Mouse (Mus musculus) gastrocnemius, postnatal 14 days (tissue): ENCODE results near the gene Rabgap1l. TPM values are rescaled to one million over a fixed set of nuclear protein-coding genes. Genes with fewer than 3 reads are reported as not detected.

Experiments used
- DNase-seq: peaks from one replicate; pipeline ENCODE4 v3.0.0; 2021; ENCODE audit warnings: mixed read lengths
- intact Hi-C: fragments of 180-260 bp; cut with DNase I; formaldehyde crosslinking; loops from one replicate; pipeline ENCODE4 v1.15.1; 2025; ENCODE audit warnings: low total_unique reads
- total RNA-seq, 2 experiments: library from RNA; stranded (reverse); gene quantifications; 2 replicates each; pipeline ENCODE4 v1.2.3; 2021

Gene Rabgap1l
- total RNA-seq, 2 experiments from 2014 or later: 12.6 to 13.7 TPM

DNA sequence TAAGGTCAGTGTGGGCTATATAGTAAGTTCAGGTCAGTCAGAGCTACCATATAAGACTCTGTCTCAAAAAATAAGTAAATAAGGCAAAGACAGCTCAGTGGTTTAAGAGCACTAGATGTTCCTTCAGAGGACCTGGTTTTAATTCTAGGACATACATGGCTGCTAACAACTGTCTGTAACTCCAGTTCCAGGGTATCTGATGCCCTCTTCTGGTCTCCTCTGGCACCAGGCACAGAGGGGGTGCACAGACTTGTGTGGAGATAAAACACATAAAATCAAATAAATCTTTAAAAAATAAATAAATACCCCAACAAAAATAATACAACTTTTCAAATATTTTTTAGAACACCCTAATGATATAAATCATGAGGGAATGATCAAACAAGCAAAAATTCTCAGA, 2.4 kb downstream of the Rabgap1l start:
- intact Hi-C loops: no loop called here
- no peak for DNase-seq

DNA sequence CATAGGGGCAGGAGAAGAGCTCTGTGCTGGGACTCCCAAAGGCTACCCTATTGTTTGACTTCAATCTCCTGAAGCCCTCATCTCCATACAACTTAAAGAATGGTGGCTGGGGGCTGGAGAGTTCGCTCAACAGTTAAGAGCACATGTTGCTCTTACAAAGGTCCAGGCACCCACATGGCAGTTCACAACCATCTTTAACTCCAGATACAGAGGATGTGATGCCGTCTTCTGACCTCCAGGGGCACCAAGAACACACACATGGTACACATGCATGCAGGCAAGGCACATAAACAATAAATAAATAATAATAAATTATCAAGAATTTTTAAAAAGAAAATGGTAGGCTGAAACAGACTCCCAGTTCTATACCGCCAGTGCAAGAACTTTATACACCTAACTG, 3.1 kb downstream of the Rabgap1l start:
- no peak for DNase-seq
- intact Hi-C loops: no loop called here

GRCm38 (mm10) chr1:160787926-160788325, 5.1 kb downstream of the Rabgap1l start:
- DNase-seq: no peak
- intact Hi-C loops: no loop called here

DNA sequence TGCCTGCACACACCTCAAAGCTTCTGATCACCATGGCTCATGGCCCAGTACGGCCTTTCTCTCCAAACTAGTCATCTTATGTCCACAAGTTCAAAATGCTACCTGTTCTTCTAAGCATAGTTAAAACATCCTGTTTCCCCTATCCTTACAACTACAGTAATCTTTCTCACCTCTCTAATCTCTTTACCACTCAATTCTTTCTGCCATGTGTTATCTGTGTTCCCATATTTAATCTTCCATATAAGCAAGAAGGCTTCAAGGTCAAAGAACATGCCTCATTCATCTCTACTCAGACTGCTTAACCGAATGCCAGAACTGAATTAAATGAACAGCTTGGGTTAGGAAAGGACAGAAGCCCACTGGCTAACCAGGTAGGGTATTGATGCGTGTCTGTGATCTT, 5.8 kb downstream of the Rabgap1l start:
- no peak for DNase-seq
- intact Hi-C loops: no loop called here

- intact Hi-C loops: no loop called here
- DNase-seq: no peak
These were observed 6.4 kb downstream of the Rabgap1l start for GRCm38 (mm10) chr1:160786571-160786970.

- intact Hi-C loops: no loop called here
- DNase-seq: no peak
These were observed 7.3 kb downstream of the Rabgap1l start for GRCm38 (mm10) chr1:160785681-160786225.

DNA sequence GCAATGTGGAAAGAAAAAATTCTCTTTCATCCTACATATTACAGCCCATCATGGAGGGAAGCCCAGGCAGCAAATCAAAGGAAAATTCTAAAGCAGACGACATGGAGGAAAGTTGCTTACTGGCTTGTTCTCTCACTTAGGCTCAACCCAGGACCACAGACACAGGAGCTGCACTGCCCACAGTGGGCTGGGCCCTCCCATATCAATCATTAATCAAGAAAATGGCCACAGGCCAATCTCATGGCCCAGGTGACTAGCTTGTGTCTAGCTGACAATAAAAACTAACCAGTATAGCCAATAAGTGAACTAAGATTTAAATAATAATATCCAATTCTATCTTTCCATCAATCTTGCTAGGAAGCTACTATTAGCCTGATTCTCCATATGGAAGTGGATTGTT, 8.9 kb downstream of the Rabgap1l start:
- intact Hi-C loops: no loop called here
- DNase-seq: no peak

- DNase-seq: no peak
- intact Hi-C loops: no loop called here
These were observed 18.8 kb downstream of the Rabgap1l start for GRCm38 (mm10) chr1:160774166-160774565.

DNA sequence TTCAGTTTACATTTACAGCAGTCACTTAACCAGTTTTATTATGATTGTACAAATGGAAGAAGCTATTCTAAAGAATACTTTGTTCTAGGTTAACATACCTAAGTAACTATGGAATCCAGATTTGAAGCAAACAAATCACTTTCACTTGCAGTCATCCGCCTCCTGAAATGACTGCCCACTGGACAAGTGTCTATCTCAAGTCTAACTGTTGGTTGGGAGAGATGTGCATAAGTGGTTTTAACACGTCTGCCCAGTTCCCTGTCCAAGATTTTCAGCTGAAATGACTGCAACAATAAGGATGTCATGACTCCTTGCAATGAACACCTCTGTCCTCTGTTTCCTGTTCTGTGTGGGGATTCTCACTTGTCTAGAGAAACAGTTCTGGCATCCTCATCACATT, 27.4 kb downstream of the Rabgap1l start:
- intact Hi-C loops: no loop called here
- DNase-seq: no peak

GRCm38 (mm10) chr1:160758243-160758642, 34.8 kb downstream of the Rabgap1l start:
- peak; percentile 51 for DNase-seq
- intact Hi-C loops: no loop called here

DNA sequence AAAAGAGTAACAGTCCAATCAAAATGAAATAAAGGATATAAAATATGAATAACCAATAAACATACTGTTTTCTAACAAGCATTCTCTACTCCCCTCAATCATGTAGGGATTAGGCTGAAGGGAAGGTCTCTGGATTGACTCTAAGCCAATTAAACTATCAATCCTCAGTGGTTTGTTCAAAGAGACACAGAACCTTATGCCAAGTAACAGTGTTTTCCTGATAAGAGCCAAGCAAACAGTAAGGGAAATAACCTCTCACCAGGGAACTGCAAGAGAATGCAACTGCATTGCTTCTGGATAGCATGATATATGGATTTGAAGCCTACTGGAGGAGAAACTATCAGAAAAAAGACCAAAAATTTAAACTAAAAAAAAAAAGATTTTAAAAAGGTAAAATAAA, 37.7 kb downstream of the Rabgap1l start:
- no peak for DNase-seq
- intact Hi-C loops: no loop called here

DNA sequence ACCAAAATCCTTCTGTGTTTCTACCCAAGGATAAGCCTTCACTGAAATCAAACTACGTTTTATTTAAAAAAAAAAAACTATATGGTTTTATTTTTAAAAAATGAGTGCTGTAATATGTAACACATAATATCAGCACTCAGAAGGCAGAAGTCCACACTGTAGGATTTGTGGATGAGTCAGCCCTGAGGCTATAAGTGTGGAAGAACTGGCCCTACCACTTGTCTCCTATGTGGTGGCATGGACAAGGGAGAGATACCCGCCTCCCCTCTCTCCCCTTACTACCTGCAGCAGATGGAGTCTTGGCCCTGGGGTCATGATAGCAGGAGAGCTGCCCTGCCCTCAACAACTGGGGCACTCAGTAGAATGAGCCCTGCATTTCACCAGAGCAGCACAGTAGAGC, 42.4 kb downstream of the Rabgap1l start:
- intact Hi-C loops: no loop called here
- no peak for DNase-seq

- DNase-seq: peak; percentile 5
These were observed 46.2 kb downstream of the Rabgap1l start for GRCm38 (mm10) chr1:160746786-160747185.

GRCm38 (mm10) chr1:160745238-160745930, 47.6 kb downstream of the Rabgap1l start:
- intact Hi-C loops: loop anchor here (10.0 kb wide), 2 partner anchors 189 to 449 kb away; no protein-coding TSS in a partner anchor
- no peak for DNase-seq

More at GRCm38 (mm10) chr1:160746786-160747185, 46.2 kb downstream of the Rabgap1l start:
- intact Hi-C loops: loop anchor here (10.0 kb wide), 2 partner anchors 188 to 448 kb away; no protein-coding TSS in a partner anchor

- no peak for DNase-seq
These were observed 49.0 kb downstream of the Rabgap1l start for GRCm38 (mm10) chr1:160744009-160744408.

GRCm38 (mm10) chr1:160743229-160743628, 49.8 kb downstream of the Rabgap1l start:
- DNase-seq: peak; percentile 32
- intact Hi-C loops: loop anchor here (10.0 kb wide), 2 partner anchors 192 to 452 kb away; no protein-coding TSS in a partner anchor

More at GRCm38 (mm10) chr1:160744009-160744408, 49.0 kb downstream of the Rabgap1l start:
- intact Hi-C loops: loop anchor here (10.0 kb wide), 2 partner anchors 191 to 451 kb away; no protein-coding TSS in a partner anchor

DNA sequence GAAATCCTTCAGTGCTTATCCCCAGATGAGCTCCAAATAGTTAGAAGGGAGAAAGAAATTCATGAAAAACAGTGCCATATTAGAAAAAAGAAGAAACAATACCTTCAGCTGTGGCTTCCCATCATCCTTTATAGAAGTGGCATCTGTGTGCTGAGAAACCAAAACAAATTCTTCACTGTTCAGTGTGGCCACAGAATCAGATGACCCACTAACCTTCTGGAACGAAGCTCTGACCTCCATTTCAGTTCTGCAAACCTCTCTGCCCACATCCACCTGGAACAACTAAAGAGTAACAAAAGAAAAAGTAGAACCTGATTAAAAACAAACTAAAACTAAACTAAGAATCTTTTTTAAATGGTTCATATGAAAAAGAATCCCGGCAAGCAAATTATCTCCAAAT, 52.4 kb downstream of the Rabgap1l start:
- intact Hi-C loops: loop anchor here (10.0 kb wide), 2 partner anchors 194 to 454 kb away; no protein-coding TSS in a partner anchor

DNA sequence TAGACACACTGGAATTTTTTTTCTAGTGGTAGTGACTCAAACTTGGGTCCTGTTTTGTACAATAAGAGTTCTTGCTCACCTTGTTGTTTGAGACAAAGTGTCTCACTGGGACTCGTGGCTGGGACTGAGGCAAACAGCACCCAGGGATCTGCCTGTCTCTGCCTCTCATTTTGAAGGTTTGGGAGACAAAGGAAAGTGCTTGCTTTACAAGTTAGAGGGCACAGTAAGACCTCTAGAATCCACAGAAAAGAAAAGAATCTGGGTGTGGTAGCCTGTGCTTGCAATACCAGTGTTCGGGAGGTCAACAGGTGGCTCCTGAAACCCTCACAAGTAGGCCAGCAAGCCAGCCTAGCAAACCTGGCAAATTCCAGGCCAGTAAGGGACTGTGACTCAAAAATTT, 58.3 kb downstream of the Rabgap1l start:
- intact Hi-C loops: no loop called here
- no peak for DNase-seq

More for the DNA sequence above, 52.4 kb downstream of the Rabgap1l start:
- DNase-seq: no peak

GRCm38 (mm10) chr1:160729944-160730343, 63.1 kb downstream of the Rabgap1l start:
- intact Hi-C loops: no loop called here
- no peak for DNase-seq

- intact Hi-C loops: loop anchor here (5.0 to 10.0 kb wide), 3 partner anchors 53 to 310 kb away; no protein-coding TSS in a partner anchor
These were observed 75.3 kb downstream of the Rabgap1l start for GRCm38 (mm10) chr1:160717742-160718141.

DNA sequence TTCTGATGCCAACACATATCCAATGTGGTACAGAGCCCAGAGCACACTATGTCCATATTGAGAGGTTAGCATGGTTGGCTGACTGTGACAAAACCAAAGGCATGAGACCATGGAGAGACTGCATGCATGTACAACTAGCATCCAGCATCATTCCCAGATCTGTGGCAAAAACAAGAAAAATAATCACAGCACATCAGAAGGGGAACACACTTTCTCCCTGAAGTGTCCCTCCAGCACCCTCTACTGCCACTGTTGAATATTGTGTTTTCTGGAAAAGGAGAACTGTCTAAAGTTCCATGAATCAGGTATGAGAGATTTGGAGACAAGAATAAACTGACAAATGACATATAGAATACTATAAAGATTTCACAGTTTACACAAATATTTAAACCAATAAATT, 78.3 kb downstream of the Rabgap1l start:
- intact Hi-C loops: loop anchor here (5.0 to 10.0 kb wide), 3 partner anchors 50 to 307 kb away; no protein-coding TSS in a partner anchor
- no peak for DNase-seq

More at GRCm38 (mm10) chr1:160717742-160718141, 75.3 kb downstream of the Rabgap1l start:
- no peak for DNase-seq
